Mouse (Mus musculus): ENCODE measurements around the gene Unc13c. TPM values are rescaled to one million over a fixed set of nuclear protein-coding genes. Genes with fewer than 3 reads are reported as not detected.

Unc13c gene
- polyA plus RNA-seq, 1 experiment from 2014 or later: 1.6 TPM

DNA sequence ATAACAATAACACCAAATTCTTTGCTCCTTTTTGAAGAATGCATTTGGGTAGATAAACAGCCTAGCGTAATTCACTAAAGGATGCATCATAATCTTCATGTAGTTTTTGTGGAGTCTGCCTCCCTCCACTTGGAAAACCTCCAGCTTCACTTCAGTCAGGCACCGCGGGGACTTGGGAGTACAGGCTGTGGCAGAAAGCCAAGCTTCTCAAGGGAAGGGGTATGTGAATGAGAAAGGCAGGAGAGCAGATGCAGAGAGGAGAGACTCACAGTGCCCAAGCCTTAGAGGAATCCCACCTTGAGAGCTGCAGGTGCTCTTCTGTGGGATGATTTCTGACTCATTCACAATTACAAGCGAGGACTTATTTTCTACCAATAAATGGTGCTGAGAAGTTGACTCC, 33.9 kb downstream of the Unc13c start:
- H3K9me3 ChIP-seq: no peaks in the 10 kb centered on the region
- peak; percentile 84 for ATAC-seq (replicated peaks)
- WGBS: 37% methylated on average over 4 of the region's 4 CpGs
- H3K27me3 ChIP-seq: no peaks in the 10 kb centered on the region
- H3K9ac ChIP-seq (replicated peaks): no peak overlapping the region
- no peak overlapping the region for H3K4me3 ChIP-seq
- no peak overlapping the region for H3K4me2 ChIP-seq (replicated peaks)
- H3K27ac ChIP-seq (replicated peaks): no peak overlapping the region
- H3K4me1 ChIP-seq: peaks cover 7% of the 10 kb centered on the region; the same call in 1 of the 2 replicates
- no peaks in the 10 kb centered on the region for H3K36me3 ChIP-seq

- no peaks in the 10 kb centered on the region for H3K36me3 ChIP-seq
- ATAC-seq (replicated peaks): no peak
- no peak overlapping the region for H3K27ac ChIP-seq (replicated peaks)
- H3K9ac ChIP-seq (replicated peaks): no peak overlapping the region
- WGBS: 87% methylated on average over 9 of the region's 9 CpGs
- no peaks in the 10 kb centered on the region for H3K27me3 ChIP-seq
- no peak overlapping the region for H3K4me2 ChIP-seq (replicated peaks)
- H3K9me3 ChIP-seq: no peaks in the 10 kb centered on the region
- no peak overlapping the region for H3K4me3 ChIP-seq
- H3K4me1 ChIP-seq: peaks cover 7% of the 10 kb centered on the region; the same call in 1 of the 2 replicates
Observed at GRCm38 (mm10) chr9:73931988-73932387, 36.8 kb downstream of the Unc13c start.

- no peak for ATAC-seq (replicated peaks)
- H3K27me3 ChIP-seq: no peaks in the 10 kb centered on the region
- H3K36me3 ChIP-seq: no peaks in the 10 kb centered on the region
- no peaks in the 10 kb centered on the region for H3K4me1 ChIP-seq
- H3K27ac ChIP-seq (replicated peaks): no peak overlapping the region
- H3K9ac ChIP-seq (replicated peaks): no peak overlapping the region
- H3K4me3 ChIP-seq: no peak overlapping the region
- no peaks in the 10 kb centered on the region for H3K9me3 ChIP-seq
- WGBS: 78% methylated on average over 2 of the region's 2 CpGs
- no peak overlapping the region for H3K4me2 ChIP-seq (replicated peaks)
Observed at GRCm38 (mm10) chr9:73927276-73927675, 41.5 kb downstream of the Unc13c start.

DNA sequence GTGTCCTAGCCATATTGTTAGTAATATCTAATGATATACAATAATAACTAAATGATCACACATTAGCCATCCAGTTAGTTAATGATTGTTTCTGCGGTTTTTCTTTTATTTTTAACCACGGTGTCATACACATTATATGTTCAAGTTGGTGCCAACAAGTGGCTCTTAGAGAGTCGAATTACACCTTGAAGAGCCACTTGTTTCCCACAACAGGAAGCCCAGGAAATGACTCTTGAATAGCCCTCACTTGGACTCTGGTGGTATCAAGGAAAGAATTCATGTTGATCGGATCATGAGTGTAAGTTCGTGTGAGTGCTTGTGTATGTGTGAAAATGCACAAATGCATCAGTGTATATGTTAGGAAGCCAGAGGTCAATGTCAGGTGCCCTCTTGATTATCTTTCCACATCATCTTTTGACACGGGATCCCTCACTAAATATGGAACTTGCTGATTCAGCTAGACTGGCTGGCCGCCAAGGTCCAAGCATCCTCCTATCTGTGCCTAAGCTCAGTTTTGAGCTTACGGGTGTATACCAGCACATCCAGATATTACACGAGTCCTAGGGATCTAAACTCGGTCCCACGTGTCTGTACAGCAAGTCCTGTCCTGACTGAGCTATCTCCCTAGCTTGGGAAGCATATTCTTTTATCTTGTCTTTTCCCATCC, 46.2 kb downstream of the Unc13c start:
- Histone ChIP-seq H3K36me3 (no peaks in the 10 kb centered on the region), H3K27ac (replicated peaks) (no peak overlapping the region), H3K4me3 (no peak overlapping the region), H3K4me2 (replicated peaks) (no peak overlapping the region), H3K9ac (replicated peaks) (no peak overlapping the region), H3K9me3 (no peaks in the 10 kb centered on the region), H3K27me3 (no peaks in the 10 kb centered on the region), H3K4me1 (no peaks in the 10 kb centered on the region)
- 87% methylated on average over 11 of the region's 11 CpGs for WGBS
- no peak for ATAC-seq (replicated peaks)

GRCm38 (mm10) chr9:73905959-73906358, 62.8 kb downstream of the Unc13c start:
- ATAC-seq (replicated peaks): no peak

GRCm38 (mm10) chr9:73898516-73898915, 70.2 kb downstream of the Unc13c start:
- Histone ChIP-seq H3K4me3 (no peak overlapping the region), H3K4me1 (no peaks in the 10 kb centered on the region), H3K27me3 (no peaks in the 10 kb centered on the region), H3K4me2 (replicated peaks) (no peak overlapping the region), H3K9ac (replicated peaks) (no peak overlapping the region), H3K27ac (replicated peaks) (no peak overlapping the region), H3K9me3 (no peaks in the 10 kb centered on the region), H3K36me3 (no peaks in the 10 kb centered on the region)
- 87% methylated on average over 3 of the region's 3 CpGs for WGBS
- no peak for ATAC-seq (replicated peaks)

More at GRCm38 (mm10) chr9:73905959-73906358, 62.8 kb downstream of the Unc13c start:
- Histone ChIP-seq H3K36me3 (no peaks in the 10 kb centered on the region), H3K4me2 (replicated peaks) (no peak overlapping the region), H3K4me3 (no peak overlapping the region), H3K4me1 (no peaks in the 10 kb centered on the region), H3K9me3 (no peaks in the 10 kb centered on the region), H3K27me3 (no peaks in the 10 kb centered on the region), H3K9ac (replicated peaks) (no peak overlapping the region), H3K27ac (replicated peaks) (no peak overlapping the region)
- WGBS: 77% methylated on average over 4 of the region's 4 CpGs

GRCm38 (mm10) chr9:73896210-73896609, 72.6 kb downstream of the Unc13c start:
- no peak overlapping the region for H3K4me3 ChIP-seq
- no peaks in the 10 kb centered on the region for H3K4me1 ChIP-seq
- H3K4me2 ChIP-seq (replicated peaks): no peak overlapping the region
- no peaks in the 10 kb centered on the region for H3K36me3 ChIP-seq
- no peak for ATAC-seq (replicated peaks)
- H3K27me3 ChIP-seq: no peaks in the 10 kb centered on the region
- H3K9me3 ChIP-seq: no peaks in the 10 kb centered on the region
- H3K27ac ChIP-seq (replicated peaks): no peak overlapping the region
- no peak overlapping the region for H3K9ac ChIP-seq (replicated peaks)
- 87% methylated on average over 3 of the region's 3 CpGs for WGBS

GRCm38 (mm10) chr9:73883587-73883986, 85.2 kb downstream of the Unc13c start:
- Histone ChIP-seq H3K36me3 (no peaks in the 10 kb centered on the region), H3K27ac (replicated peaks) (no peak overlapping the region), H3K4me1 (no peaks in the 10 kb centered on the region), H3K9me3 (no peaks in the 10 kb centered on the region), H3K4me3 (no peak overlapping the region), H3K4me2 (replicated peaks) (no peak overlapping the region), H3K9ac (replicated peaks) (no peak overlapping the region), H3K27me3 (no peaks in the 10 kb centered on the region)
- no peak for ATAC-seq (replicated peaks)
- WGBS: 80% methylated on average over 1 of the region's 1 CpGs

DNA sequence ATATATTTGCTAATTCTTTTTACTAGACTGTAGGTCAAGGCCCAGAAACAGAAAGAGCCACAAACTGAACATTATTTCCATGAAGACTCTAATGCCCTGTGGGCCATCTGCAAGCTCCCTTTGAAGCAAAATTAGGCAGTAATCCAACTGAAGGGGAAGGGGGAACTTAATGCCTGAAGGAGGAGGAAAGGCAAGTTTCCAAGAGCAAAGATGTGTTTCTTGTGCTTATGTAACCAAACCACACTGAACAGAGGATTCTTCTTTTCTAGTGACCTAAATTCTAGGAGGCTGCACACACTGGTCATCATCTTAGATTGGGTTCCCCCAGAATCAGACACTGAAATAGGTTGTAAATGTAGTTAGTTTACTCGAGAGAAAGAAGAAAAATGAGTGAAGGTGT, 85.6 kb downstream of the Unc13c start:
- no peak overlapping the region for H3K4me2 ChIP-seq (replicated peaks)
- no peak overlapping the region for H3K27ac ChIP-seq (replicated peaks)
- H3K27me3 ChIP-seq: no peaks in the 10 kb centered on the region
- no peaks in the 10 kb centered on the region for H3K36me3 ChIP-seq
- H3K4me1 ChIP-seq: no peaks in the 10 kb centered on the region
- no peak for ATAC-seq (replicated peaks)
- H3K4me3 ChIP-seq: no peak overlapping the region
- 67% methylated on average over 1 of the region's 1 CpGs for WGBS
- H3K9ac ChIP-seq (replicated peaks): no peak overlapping the region
- no peaks in the 10 kb centered on the region for H3K9me3 ChIP-seq

DNA sequence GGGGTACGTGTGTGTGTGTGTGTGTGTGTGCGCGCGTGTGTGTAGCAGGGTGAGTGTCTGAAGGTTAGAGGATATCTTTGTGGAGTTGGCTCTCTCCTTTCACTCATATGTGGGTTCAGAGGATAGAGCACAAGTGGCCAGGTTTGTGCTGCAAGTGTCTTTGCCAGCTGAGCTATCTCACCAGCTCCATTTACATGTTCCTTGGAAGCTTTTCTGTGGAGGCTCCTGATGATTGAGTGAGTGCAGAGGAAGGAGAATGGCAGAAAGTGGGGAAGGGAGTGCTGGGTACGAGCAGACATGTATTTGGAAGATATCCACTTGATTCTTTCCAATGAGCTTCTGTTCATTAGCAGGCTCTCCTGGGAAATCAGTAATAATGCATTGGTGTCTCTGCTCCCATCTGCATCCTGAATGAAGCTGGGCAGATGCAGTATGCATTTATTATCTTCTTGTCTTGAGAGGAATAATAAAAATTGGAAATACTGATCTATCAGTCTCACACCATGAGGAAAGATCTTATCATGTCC, 86.3 kb downstream of the Unc13c start:
- 81% methylated on average over 5 of the region's 5 CpGs for WGBS
- no peak overlapping the region for H3K27ac ChIP-seq (replicated peaks)

DNA sequence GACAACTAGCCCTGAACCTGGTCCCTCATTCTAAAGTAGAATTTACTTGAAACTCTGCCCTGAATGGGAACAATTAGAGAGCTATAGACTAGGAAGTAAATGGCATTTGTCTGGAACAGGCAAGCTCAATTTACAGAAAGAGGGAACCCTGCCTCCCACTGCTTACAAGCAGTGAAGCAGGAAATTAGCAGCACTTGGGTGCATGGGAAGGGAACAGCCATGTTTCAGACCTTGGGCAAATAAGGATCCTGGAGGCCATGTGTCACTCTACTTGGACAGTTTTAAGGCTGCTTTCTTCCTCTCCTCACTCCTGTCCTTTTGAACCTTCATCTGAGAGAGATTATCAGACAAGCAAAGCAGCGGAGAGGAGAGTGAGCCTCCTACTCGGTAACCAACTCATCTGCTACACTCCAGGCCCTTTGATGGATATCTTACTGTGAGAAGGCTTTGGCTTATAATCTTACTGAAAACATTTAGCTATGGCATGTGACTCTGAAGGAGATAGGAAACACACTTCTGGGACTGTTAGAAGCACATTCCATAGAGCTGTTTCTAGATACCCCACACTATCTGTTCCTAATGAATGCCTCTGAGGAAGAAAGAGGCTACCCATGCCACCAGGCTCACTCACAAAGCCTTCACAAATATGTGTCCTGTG, 101.2 kb downstream of the Unc13c start:
- no peaks in the 10 kb centered on the region for H3K27me3 ChIP-seq
- H3K36me3 ChIP-seq: no peaks in the 10 kb centered on the region
- no peaks in the 10 kb centered on the region for H3K9me3 ChIP-seq
- no peak for ATAC-seq (replicated peaks)
- H3K4me3 ChIP-seq: no peak overlapping the region
- H3K4me2 ChIP-seq (replicated peaks): no peak overlapping the region
- no peak overlapping the region for H3K27ac ChIP-seq (replicated peaks)
- no peaks in the 10 kb centered on the region for H3K4me1 ChIP-seq
- 64% methylated on average over 2 of the region's 2 CpGs for WGBS
- no peak overlapping the region for H3K9ac ChIP-seq (replicated peaks)

More for the DNA sequence above, 86.3 kb downstream of the Unc13c start:
- no peak overlapping the region for H3K4me3 ChIP-seq
- H3K36me3 ChIP-seq: no peaks in the 10 kb centered on the region
- no peaks in the 10 kb centered on the region for H3K9me3 ChIP-seq
- ATAC-seq (replicated peaks): no peak
- H3K4me1 ChIP-seq: no peaks in the 10 kb centered on the region
- H3K4me2 ChIP-seq (replicated peaks): no peak overlapping the region
- no peaks in the 10 kb centered on the region for H3K27me3 ChIP-seq
- no peak overlapping the region for H3K9ac ChIP-seq (replicated peaks)

DNA sequence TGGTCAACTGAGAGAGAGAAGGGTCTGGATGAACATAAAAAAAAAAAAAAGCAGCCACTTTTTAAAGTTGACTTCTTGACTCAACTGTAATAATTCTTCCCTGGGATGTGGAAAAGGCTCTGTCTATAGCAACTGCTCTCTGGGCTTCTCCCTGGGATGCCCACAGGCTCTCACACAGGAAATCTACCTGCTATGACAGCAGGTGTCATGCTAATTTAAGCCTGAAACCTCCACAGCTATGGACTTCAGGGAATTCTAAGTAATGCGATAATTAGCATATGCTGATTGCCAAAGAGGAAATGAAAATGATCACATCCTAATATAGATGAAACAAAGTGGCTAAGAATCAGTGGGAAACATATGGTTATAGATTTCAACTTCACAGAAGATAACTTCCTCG, 102.1 kb downstream of the Unc13c start:
- H3K9ac ChIP-seq (replicated peaks): no peak overlapping the region
- no peak overlapping the region for H3K4me2 ChIP-seq (replicated peaks)
- H3K4me1 ChIP-seq: no peaks in the 10 kb centered on the region
- no peak overlapping the region for H3K27ac ChIP-seq (replicated peaks)
- WGBS: 82% methylated on average over 2 of the region's 2 CpGs
- no peaks in the 10 kb centered on the region for H3K27me3 ChIP-seq
- no peaks in the 10 kb centered on the region for H3K9me3 ChIP-seq
- ATAC-seq (replicated peaks): no peak
- H3K4me3 ChIP-seq: no peak overlapping the region
- H3K36me3 ChIP-seq: no peaks in the 10 kb centered on the region

Measured in forebrain, embryonic 15.5 days (tissue).